Mouse (Mus musculus) heart, postnatal 0 days (tissue): ENCODE data around the gene Cnnm1. TPM values are rescaled to one million over a fixed set of nuclear protein-coding genes. Genes with fewer than 3 reads are reported as not detected.

Source experiments
- ATAC-seq: fragments of 200-750 bp; cut with Nextera tagmentation; 2 replicates; pipeline ENCODE4 v1.8.0; 2017; ENCODE audit warnings: low read depth, moderate number of reproducible peaks, moderate library complexity; ENCODE audit not compliant: insufficient read depth
- DNase-seq: peaks from one replicate; pipeline ENCODE4 v3.0.0-alpha.2; 2016; ENCODE audit warnings: low spot score
- H3K27ac ChIP-seq: fragments of 300-500 bp; sonication (generic); 2 replicates; pipeline ENCODE4 v1.5.1; 2014; ENCODE audit warnings: low read depth, mild to moderate bottlenecking
- H3K27me3 ChIP-seq: fragments of 300-500 bp; sonication (generic); 2 replicates; pipeline ENCODE4 v1.6.1; 2014; ENCODE audit warnings: low read length, mixed read lengths; ENCODE audit not compliant: control insufficient read depth, insufficient read depth
- H3K36me3 ChIP-seq: fragments of 300-500 bp; sonication (generic); replicated peaks from 2 replicates; pipeline ENCODE4 v1.6.1; 2014; ENCODE audit warnings: low read length, mixed read lengths; ENCODE audit not compliant: control insufficient read depth, insufficient read depth
- H3K4me1 ChIP-seq: fragments of 300-500 bp; sonication (generic); 2 replicates; pipeline ENCODE4 v1.6.1; 2014; ENCODE audit warnings: antibody characterized with exemption; ENCODE audit not compliant: control insufficient read depth, insufficient read depth
- H3K4me2 ChIP-seq: fragments of 300-500 bp; sonication (generic); 2 replicates; pipeline ENCODE4 v1.6.1; 2014; ENCODE audit warnings: low read depth, mild to moderate bottlenecking, low read length, moderate library complexity
- H3K4me3 ChIP-seq: fragments of 300-500 bp; sonication (generic); 2 replicates; pipeline ENCODE4 v1.5.1; 2014; ENCODE audit warnings: low read depth, low read length
- H3K9ac ChIP-seq: fragments of 300-500 bp; sonication (generic); replicated peaks from 2 replicates; pipeline ENCODE4 v1.6.1; 2014; ENCODE audit warnings: low read depth, low read length, mixed read lengths
- H3K9me3 ChIP-seq: fragments of 300-500 bp; sonication (generic); replicated peaks from 2 replicates; pipeline ENCODE4 v1.6.1; 2016; ENCODE audit warnings: low read length; ENCODE audit not compliant: control insufficient read depth
- CTCF ChIP-seq: IDR thresholded peaks from 2 replicates; pipeline ENCODE4 v1.5.1; 2016; ENCODE audit warnings: antibody characterized with exemption, control low read depth, low read depth
- EP300 ChIP-seq: IDR thresholded peaks from 2 replicates; pipeline ENCODE4 v1.6.1; 2016; ENCODE audit warnings: antibody characterized with exemption, low read depth
- WGBS: fragments of 180-500 bp; shearing (Covaris S2); extraction: QIAGEN DNeasy Blood & Tissue Kit; methylation state at CpG from one replicate; pipeline ENCODE4 v1.1.7; 2014; 5-methylcytosine and 5-hydroxymethylcytosine counted together
- polyA plus RNA-seq: library from polyadenylated mRNA; unstranded; fragments of >200 nt; fragmentation: Nextera tagmentation; extraction: Ambion mirVana; gene quantifications from 2 replicates; pipeline ENCODE4 v1.2.1, GENCODE M21; 2015
- total RNA-seq: library from RNA; depleted of rRNA; stranded (reverse); fragments of >200 nt; gene quantifications from 2 replicates; pipeline ENCODE4 v1.2.3, GENCODE M21; 2014; ENCODE audit warnings: low replicate concordance; rRNA removed

Cnnm1 gene
- total and polyA plus RNA-seq, 2 experiments from 2014 or later = 0.03 TPM; not detected in 1

GRCm38 (mm10) chr19:43546337-43547117, 106.3 kb downstream of the Cnnm1 start:
- no peak for ATAC-seq
- H3K9me3 ChIP-seq = no peaks in the 10 kb centered on the region
- 12% methylated on average over 19 of the region's 19 CpGs for WGBS
- H3K36me3 ChIP-seq = no peaks in the 10 kb centered on the region
- DNase-seq = no peak
- no peak overlapping the region for H3K27ac ChIP-seq
- H3K4me3 ChIP-seq = no peak overlapping the region
- TF ChIP-seq CTCF = no peak
- TF ChIP-seq EP300 = no peak
- H3K4me1 ChIP-seq = no peaks in the 10 kb centered on the region
- H3K9ac ChIP-seq = no peak overlapping the region
- H3K27me3 ChIP-seq = peaks cover 26% of the 10 kb centered on the region
- no peak overlapping the region for H3K4me2 ChIP-seq

Other genes starting within 250 kb of the Cnnm1 start
- 0.08 and 0.69 TPM in 2 replicates for gene Hpse2, start 52.1 kb upstream of the Cnnm1 start, total RNA-seq
- gene Hpse2, start 52.1 kb upstream of the Cnnm1 start, polyA plus RNA-seq = 0.29 and 0.45 TPM in 2 replicates
- gene Got1, start 84.2 kb downstream of the Cnnm1 start, total RNA-seq = 344 and 375 TPM in 2 replicates
- gene Got1, start 84.2 kb downstream of the Cnnm1 start, polyA plus RNA-seq = 394 and 404 TPM in 2 replicates
- 0.15 TPM in 1 of 2 replicates, not detected in the other for gene Nkx2-3, start 171.9 kb downstream of the Cnnm1 start, total RNA-seq
- gene Nkx2-3, start 171.9 kb downstream of the Cnnm1 start, polyA plus RNA-seq = not detected in 2 replicates
- gene Slc25a28, start 234.4 kb downstream of the Cnnm1 start, total RNA-seq = 19.8 and 26.7 TPM in 2 replicates
- 8.6 and 8.9 TPM in 2 replicates for gene Slc25a28, start 234.4 kb downstream of the Cnnm1 start, polyA plus RNA-seq
- gene Entpd7, start 249.2 kb downstream of the Cnnm1 start, total RNA-seq = 0.70 and 2.1 TPM in 2 replicates
- gene Entpd7, start 249.2 kb downstream of the Cnnm1 start, polyA plus RNA-seq = 2.9 and 3.2 TPM in 2 replicates